Mouse (Mus musculus) heart, postnatal 0 days (tissue): Measurements from ENCODE around the gene Lama5.

Experiments used
- CTCF ChIP-seq: IDR thresholded peaks from 2 replicates; pipeline ENCODE4 v1.5.1; 2016; ENCODE audit warnings: antibody characterized with exemption, control low read depth, low read depth
- EP300 ChIP-seq: IDR thresholded peaks from 2 replicates; pipeline ENCODE4 v1.6.1; 2016; ENCODE audit warnings: antibody characterized with exemption, low read depth

- no peak for TF ChIP-seq CTCF
- TF ChIP-seq EP300: no peak
Measured at GRCm38 (mm10) chr2:180197323-180198037, 28.2 kb downstream of the Lama5 start.
